11 mouse cellular contexts compared by ENCODE assay signal in the genomic region with DNA sequence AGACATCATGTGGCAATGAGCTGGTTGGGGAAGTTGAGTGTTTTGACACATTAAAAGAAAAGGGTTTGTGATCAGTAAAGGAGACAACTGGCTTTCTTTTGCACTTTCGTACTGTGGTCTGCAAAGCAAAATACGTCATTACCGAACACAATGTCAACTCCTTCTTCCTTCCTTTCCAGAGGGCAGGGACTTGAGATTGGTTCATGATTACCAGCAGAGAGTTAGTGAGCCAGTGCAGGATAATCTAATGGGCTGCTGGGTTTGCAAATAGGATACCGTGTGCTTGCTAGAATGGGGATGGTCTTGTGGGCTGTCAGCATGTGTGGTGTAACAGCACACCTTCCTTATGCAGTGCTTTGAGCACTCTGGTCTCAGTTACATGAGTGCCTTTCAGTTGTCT. TPM values are rescaled to one million over a fixed set of nuclear protein-coding genes. Genes with fewer than 3 reads are reported as not detected.
DNase-seq lines count a peak whose midpoint lies in the region; ATAC-seq and TF ChIP-seq lines count a peak whose summit lies in the region.
"Had no signal": no experiment of that assay in that cellular context is flagged by ENCODE, and none has a peak within 500 bp of the region (broad histone marks: within the 10 kb centered on the region; RNA-seq: fewer than 3 reads in every experiment).

No protein-coding gene starts in this region.

- no peak for TF ChIP-seq EP300 in liver, postnatal 0 days (IDR thresholded peaks at IDR 0.05; ENCODE audit: low read depth)

- no peak overlapping the region; the same call in 1 of the 2 replicates for H3K4me2 ChIP-seq in forebrain, embryonic 15.5 days (replicated peaks)
- no peak overlapping the region for H3K4me2 ChIP-seq in forebrain, embryonic 16.5 days (ENCODE audit: low read length)
- peak overlapping the region; percentile 2; the same call in 1 of the 2 replicates for H3K4me2 ChIP-seq in kidney, embryonic 16.5 days (replicated peaks; ENCODE audit: low read depth, low read length)
- peak overlapping the region; percentile 49 for H3K4me2 ChIP-seq in liver, postnatal 0 days (ENCODE audit: low read depth, low read length)
- H3K4me2 ChIP-seq: hindbrain, embryonic 15.5 days had no signal

- no peak overlapping the region for H3K9ac ChIP-seq in forebrain, embryonic 15.5 days (replicated peaks)
- H3K9ac ChIP-seq in forebrain, embryonic 16.5 days (replicated peaks; ENCODE audit: low read depth, low read length) = no peak overlapping the region
- H3K9ac ChIP-seq in kidney, embryonic 16.5 days (replicated peaks; ENCODE audit: low read length) = no peak overlapping the region
- H3K9ac ChIP-seq in liver, postnatal 0 days (replicated peaks) = no peak overlapping the region
- H3K9ac ChIP-seq: forebrain, postnatal 0 days; hindbrain, embryonic 15.5 days had no signal

- TF ChIP-seq CTCF in liver, postnatal 0 days (IDR thresholded peaks at IDR 0.05; ENCODE audit: low read depth) = no peak

- DNase-seq in kidney, postnatal 4 days = no peak
- DNase-seq in liver, postnatal 0 days = no peak
- DNase-seq in forebrain, embryonic 10.5 days (ENCODE audit: extremely low spot score, low spot score) = no peak
- DNase-seq: forebrain, postnatal 0 days had no signal

- H3K4me1 ChIP-seq in forebrain, embryonic 15.5 days = peaks cover 60% of the 10 kb centered on the region
- H3K4me1 ChIP-seq in forebrain, embryonic 16.5 days (replicated peaks; ENCODE audit: control insufficient read depth, insufficient read depth, low read length) = peaks cover 50% of the 10 kb centered on the region
- H3K4me1 ChIP-seq in kidney, embryonic 16.5 days (ENCODE audit: insufficient read depth, low read length) = peaks cover 59% of the 10 kb centered on the region
- peaks cover 39% of the 10 kb centered on the region for H3K4me1 ChIP-seq in brown adipose tissue, adult 24 weeks (ENCODE audit: control insufficient read depth, insufficient read depth, insufficient read length, low read length)
- peaks cover 46% of the 10 kb centered on the region for H3K4me1 ChIP-seq in liver, postnatal 0 days (ENCODE audit: insufficient read depth)
- peaks cover 55% of the 10 kb centered on the region for H3K4me1 ChIP-seq in forebrain, embryonic 10.5 days

- H3K36me3 ChIP-seq in forebrain, embryonic 15.5 days = peaks cover 2% of the 10 kb centered on the region; the same call in 1 of the 2 replicates
- no peaks in the 10 kb centered on the region for H3K36me3 ChIP-seq in forebrain, embryonic 16.5 days (ENCODE audit: control insufficient read depth, insufficient read depth)
- H3K36me3 ChIP-seq in kidney, embryonic 16.5 days (ENCODE audit: insufficient read depth, low read length) = 0 out of 2 replicates have a peak, but pooled peaks cover 10% of the 10 kb centered on the region
- no peaks in the 10 kb centered on the region; the same call in 1 of the 2 replicates for H3K36me3 ChIP-seq in liver, postnatal 0 days (replicated peaks; ENCODE audit: insufficient read depth, low read length)
- peaks cover 22% of the 10 kb centered on the region for H3K36me3 ChIP-seq in forebrain, embryonic 10.5 days (replicated peaks)
- H3K36me3 ChIP-seq: hindbrain, embryonic 15.5 days had no signal

- H3K9me3 ChIP-seq in forebrain, embryonic 15.5 days = no peaks in the 10 kb centered on the region
- H3K9me3 ChIP-seq in forebrain, embryonic 16.5 days (ENCODE audit: control insufficient read depth, low read length) = no peaks in the 10 kb centered on the region
- no peaks in the 10 kb centered on the region for H3K9me3 ChIP-seq in kidney, embryonic 16.5 days (ENCODE audit: low read length)
- H3K9me3 ChIP-seq in liver, postnatal 0 days (ENCODE audit: low read length) = no peaks in the 10 kb centered on the region
- no peaks in the 10 kb centered on the region; the same call in 1 of the 2 replicates for H3K9me3 ChIP-seq in forebrain, embryonic 10.5 days
- H3K9me3 ChIP-seq: hindbrain, embryonic 15.5 days; midbrain, embryonic 10.5 days had no signal

- WGBS in forebrain, embryonic 15.5 days = 44% methylated on average over 4 of the region's 4 CpGs
- 42% methylated on average over 4 of the region's 4 CpGs for WGBS in forebrain, embryonic 16.5 days
- 23% methylated on average over 4 of the region's 4 CpGs for WGBS in kidney, embryonic 16.5 days
- WGBS in liver, postnatal 0 days (ENCODE audit: insufficient replicate concordance) = 28% methylated on average over 4 of the region's 4 CpGs
- WGBS in forebrain, embryonic 10.5 days = 71% methylated on average over 4 of the region's 4 CpGs

- H3K4me3 ChIP-seq in forebrain, embryonic 15.5 days = no peak overlapping the region
- no peak overlapping the region for H3K4me3 ChIP-seq in forebrain, embryonic 16.5 days (replicated peaks; ENCODE audit: low read length)
- no peak overlapping the region for H3K4me3 ChIP-seq in kidney, embryonic 16.5 days (ENCODE audit: low read length)
- H3K4me3 ChIP-seq in brown adipose tissue, adult 24 weeks (ENCODE audit: insufficient read depth, low read depth, low read length) = no peak overlapping the region
- no peak overlapping the region for H3K4me3 ChIP-seq in liver, postnatal 0 days (ENCODE audit: low read depth, low read length)
- H3K4me3 ChIP-seq in forebrain, embryonic 10.5 days = no peak overlapping the region
- H3K4me3 ChIP-seq: hindbrain, embryonic 15.5 days; midbrain, embryonic 10.5 days had no signal

- no peak for ATAC-seq in forebrain, embryonic 15.5 days (replicated peaks)
- no peak; the same call in 1 of the 2 replicates for ATAC-seq in forebrain, embryonic 16.5 days
- peak; percentile 69 for ATAC-seq in kidney, embryonic 16.5 days (ENCODE audit: low FRiP score, low TSS enrichment)
- peak; percentile 53 for ATAC-seq in liver, postnatal 0 days
- no peak for ATAC-seq in erythroid progenitor cell, adult 5-6 weeks (replicated peaks; ENCODE audit: low FRiP score, poor library complexity, severe bottlenecking)
- ATAC-seq: forebrain, postnatal 0 days had no signal

- no peaks in the 10 kb centered on the region for H3K27me3 ChIP-seq in forebrain, embryonic 15.5 days
- H3K27me3 ChIP-seq in forebrain, embryonic 16.5 days (replicated peaks; ENCODE audit: control insufficient read depth, insufficient read depth, low read length) = no peaks in the 10 kb centered on the region
- no peaks in the 10 kb centered on the region for H3K27me3 ChIP-seq in kidney, embryonic 16.5 days (ENCODE audit: insufficient read depth, low read length)
- H3K27me3 ChIP-seq in liver, postnatal 0 days (ENCODE audit: insufficient read depth, low read length) = no peaks in the 10 kb centered on the region
- H3K27me3 ChIP-seq in forebrain, embryonic 10.5 days (ENCODE audit: poor library complexity, severe bottlenecking) = no peaks in the 10 kb centered on the region
- H3K27me3 ChIP-seq: hindbrain, embryonic 15.5 days had no signal

- H3K27ac ChIP-seq in forebrain, embryonic 15.5 days (replicated peaks) = 0 out of 2 replicates have a peak overlapping the region, but pooled peaks have one; percentile 31
- no peak overlapping the region for H3K27ac ChIP-seq in forebrain, embryonic 16.5 days (ENCODE audit: low read length)
- H3K27ac ChIP-seq in kidney, embryonic 16.5 days (ENCODE audit: low read length) = no peak overlapping the region
- peak overlapping the region; percentile 48 for H3K27ac ChIP-seq in brown adipose tissue, adult 24 weeks (replicated peaks; ENCODE audit: low read depth, low read length)
- H3K27ac ChIP-seq in liver, postnatal 0 days (ENCODE audit: low read depth) = peak overlapping the region; percentile 64
- no peak overlapping the region for H3K27ac ChIP-seq in forebrain, embryonic 10.5 days
- H3K27ac ChIP-seq: hindbrain, embryonic 15.5 days; midbrain, embryonic 10.5 days had no signal

RNA-seq across cellular contexts. Expression of a gene that starts 8.1 kb away (rescaled TPM):
- 85.2 and 96.9 TPM in 2 replicates for polyA plus RNA-seq in forebrain, embryonic 15.5 days (2015; fragmentation: Nextera tagmentation; extraction: Ambion mirVana)
- 105 and 122 TPM in 2 replicates for polyA plus RNA-seq in forebrain, embryonic 16.5 days (2015; fragmentation: Nextera tagmentation; extraction: Ambion mirVana)
- polyA plus RNA-seq in kidney, embryonic 16.5 days (2015; fragmentation: Nextera tagmentation; extraction: Ambion mirVana) = 40.0 and 41.4 TPM in 2 replicates
- polyA plus RNA-seq in brown adipose tissue, adult 24 weeks (2012; ENCODE audit: insufficient read depth, insufficient read length, missing spikeins) = 19.4 and 23.8 TPM in 2 replicates
- polyA plus RNA-seq in liver, postnatal 0 days (2015; fragmentation: Nextera tagmentation; extraction: Ambion mirVana) = 4.9 and 5.3 TPM in 2 replicates
- total RNA-seq in erythroid progenitor cell, adult 5-6 weeks (2015; ENCODE audit: low replicate concordance) = 7.1 and 8.6 TPM in 2 replicates
- 2.0 and 7.8 TPM in 2 replicates for total RNA-seq in erythroid progenitor cell, adult 5-6 weeks (2017; ENCODE audit: low replicate concordance)
- 20.7 and 24.5 TPM in 2 replicates for polyA plus RNA-seq in forebrain, embryonic 10.5 days (2016; fragmentation: Nextera tagmentation; extraction: Ambion mirVana)

Comparison
In these comparisons a context has a peak if more than half of its experiments do, and no peak if none do; other contexts are left out.
1. H3K27ac ChIP-seq: peak in forebrain, embryonic 15.5 days (single experiment), brown adipose tissue, adult 24 weeks (single experiment) and liver, postnatal 0 days (single experiment); none in forebrain, embryonic 16.5 days (single experiment), kidney, embryonic 16.5 days (single experiment) and forebrain, embryonic 10.5 days (single experiment).
2. ATAC-seq: peak in kidney, embryonic 16.5 days (single experiment) and liver, postnatal 0 days (single experiment); none in forebrain, embryonic 15.5 days (single experiment), forebrain, embryonic 16.5 days (single experiment) and erythroid progenitor cell, adult 5-6 weeks (single experiment).
3. H3K4me2 ChIP-seq: peak in kidney, embryonic 16.5 days (single experiment) and liver, postnatal 0 days (single experiment); none in forebrain, embryonic 15.5 days (single experiment) and forebrain, embryonic 16.5 days (single experiment).